In the genomic region with DNA sequence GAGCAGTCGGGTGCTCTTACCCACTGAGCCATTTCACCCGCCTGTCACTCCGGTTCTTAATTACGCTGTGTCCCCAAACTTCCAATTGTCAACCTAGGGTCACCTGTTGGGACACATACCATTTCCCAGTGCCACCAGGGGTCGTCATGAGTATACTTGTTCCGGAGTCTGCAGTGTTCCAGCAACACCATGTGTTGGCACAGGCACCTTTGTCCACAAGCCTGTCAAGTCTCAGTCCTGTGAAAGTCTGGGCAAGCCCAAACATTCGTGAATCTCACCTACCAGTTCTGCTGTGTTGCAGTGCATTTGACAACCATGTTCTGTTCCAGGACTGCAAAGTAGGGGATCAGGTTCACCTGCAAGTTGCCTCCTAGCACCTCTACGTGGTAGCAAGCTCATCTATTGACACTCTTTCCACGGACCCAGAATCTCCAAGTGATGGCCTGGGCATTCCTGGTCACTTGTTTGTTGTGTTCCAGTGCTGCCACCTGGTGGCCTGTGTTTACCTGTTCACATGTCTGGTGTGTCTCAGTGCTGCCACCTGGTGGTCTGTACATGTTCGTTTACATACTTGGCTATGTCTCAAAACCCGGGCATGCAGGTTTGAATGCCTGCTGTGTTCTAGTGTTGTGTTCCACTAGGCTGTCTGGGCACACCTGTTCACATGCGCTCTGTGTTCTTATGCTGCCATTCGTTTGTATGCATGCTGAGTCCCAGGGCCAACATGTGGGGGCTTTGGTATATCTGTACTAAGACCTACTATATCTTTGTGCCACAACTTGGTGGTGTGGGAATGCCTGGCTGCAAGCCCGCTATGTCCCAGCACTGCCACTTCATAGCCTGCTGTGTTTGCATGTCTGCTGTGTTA, we compare ENCODE assay signal across 8 mouse cellular contexts. TPM values are rescaled to one million over a fixed set of nuclear protein-coding genes. Genes with fewer than 3 reads are reported as not detected.
DNase-seq lines count a peak whose midpoint lies in the region; ATAC-seq lines count a peak whose summit lies in the region.

No protein-coding gene starts in this region.

- WGBS in lung, embryonic 15.5 days, result 35% methylated on average over 14 of the region's 14 CpGs

- no peak overlapping the region for H3K27ac ChIP-seq in lung, embryonic 15.5 days

- H3K9me3 ChIP-seq in lung, embryonic 15.5 days, result no peaks in the 10 kb centered on the region

- no peaks in the 10 kb centered on the region for H3K36me3 ChIP-seq in lung, embryonic 15.5 days

- no peaks in the 10 kb centered on the region for H3K27me3 ChIP-seq in lung, embryonic 15.5 days

- peak; percentile 95 for ATAC-seq in frontal cortex, adult (ENCODE audit: low TSS enrichment)
- peak; percentile 81 to 86 for ATAC-seq in hematopoietic stem cell, adult 5-6 weeks (replicated peaks in 1 of 2; ENCODE audit: insufficient read depth in 1 of 2, low FRiP score in 2 of 2, low TSS enrichment in 1 of 2, low read depth in 1 of 2, poor library complexity in 2 of 2, severe bottlenecking in 2 of 2)
- ATAC-seq in lung, embryonic 15.5 days (ENCODE audit: borderline replicate concordance, extremely low read depth, low FRiP score, low TSS enrichment), result peak; percentile 73

- H3K4me3 ChIP-seq in lung, embryonic 15.5 days, result no peak overlapping the region

- peak; percentile 92 for DNase-seq in MEL-GATA-1-ER (ENCODE audit: extremely low read depth, low read depth)
- peak; percentile 90 for DNase-seq in cerebellum, adult 8-10 months
- DNase-seq in layer of hippocampus, adult 8-10 months (ENCODE audit: low spot score in 2 of 2), result peak; percentile 93 to 98
- peak; percentile 71 for DNase-seq in ovary, postnatal 10 days (ENCODE audit: low spot score)
- peak; percentile 95 for DNase-seq in thymus, postnatal 0 days (ENCODE audit: low spot score)

- no peak overlapping the region for H3K9ac ChIP-seq in lung, embryonic 15.5 days

- peak overlapping the region; percentile 35 for H3K4me2 ChIP-seq in lung, embryonic 15.5 days

- H3K4me1 ChIP-seq in lung, embryonic 15.5 days, result peaks cover 3% of the 10 kb centered on the region; the same call in 1 of the 2 replicates

RNA-seq across cellular contexts. Expression of a gene that starts 19.0 kb away (rescaled TPM):
- total RNA-seq in hematopoietic stem cell, adult 5-6 weeks (2017), result 53.1 and 59.2 TPM in 2 replicates
- 10 to 100 TPM; 25.9 to 34.5 (median 31.4) TPM for total RNA-seq in layer of hippocampus, adult 8-10 months (2022)
- polyA plus RNA-seq in lung, embryonic 15.5 days (2015; fragmentation: Nextera tagmentation; extraction: Ambion mirVana), result 50.2 and 52.8 TPM in 2 replicates
- 6.5 and 7.1 TPM in 2 replicates for polyA plus RNA-seq in thymus, postnatal 0 days (2015; fragmentation: Nextera tagmentation; extraction: Ambion mirVana)
